Mouse (Mus musculus) limb, embryonic 14.5 days (tissue): ENCODE measurements around the gene Lpo. TPM values are rescaled to one million over a fixed set of nuclear protein-coding genes. Genes with fewer than 3 reads are reported as not detected.

Source experiments
- ATAC-seq: fragments of 200-750 bp; cut with Nextera tagmentation; 2 replicates; pipeline ENCODE4 v1.8.0; 2017; ENCODE audit warnings: low read depth, moderate number of reproducible peaks, moderate TSS enrichment; ENCODE audit not compliant: low FRiP score
- DNase-seq: peaks from one replicate; pipeline ENCODE4 v3.0.0-alpha.2; 2015; ENCODE audit warnings: low spot score
- H3K27ac ChIP-seq: fragments of 300-500 bp; sonication (generic); replicated peaks from 2 replicates; pipeline ENCODE4 v1.5.1; 2014; ENCODE audit warnings: low read depth, mild to moderate bottlenecking, low read length, moderate library complexity, mixed read lengths
- H3K27me3 ChIP-seq: fragments of 300-500 bp; sonication (generic); 2 replicates; pipeline ENCODE4 v1.6.1; 2014; ENCODE audit warnings: low read length, mixed read lengths; ENCODE audit not compliant: control insufficient read depth, insufficient read depth
- H3K36me3 ChIP-seq: fragments of 300-500 bp; sonication (generic); 2 replicates; pipeline ENCODE4 v1.6.1; 2014; ENCODE audit warnings: mild to moderate bottlenecking, low read length, moderate library complexity, mixed read lengths; ENCODE audit not compliant: control insufficient read depth, insufficient read depth
- H3K4me1 ChIP-seq: fragments of 300-500 bp; sonication (generic); 2 replicates; pipeline ENCODE4 v1.6.1; 2014; ENCODE audit warnings: antibody characterized with exemption, low read length, mixed read lengths; ENCODE audit not compliant: control insufficient read depth, insufficient read depth
- H3K4me2 ChIP-seq: fragments of 300-500 bp; sonication (generic); replicated peaks from 2 replicates; pipeline ENCODE4 v1.6.1; 2014; ENCODE audit warnings: low read depth, mild to moderate bottlenecking, low read length, moderate library complexity; ENCODE audit not compliant: severe bottlenecking
- H3K4me3 ChIP-seq: fragments of 300-500 bp; sonication (generic); replicated peaks from 2 replicates; pipeline ENCODE4 v1.5.1; 2014; ENCODE audit warnings: low read length
- H3K9ac ChIP-seq: fragments of 300-500 bp; sonication (generic); 2 replicates; pipeline ENCODE4 v1.6.1; 2014; ENCODE audit warnings: mild to moderate bottlenecking, low read depth, low read length, moderate library complexity; ENCODE audit not compliant: severe bottlenecking
- H3K9me3 ChIP-seq: fragments of 300-500 bp; sonication (generic); 2 replicates; pipeline ENCODE4 v1.6.1; 2016; ENCODE audit warnings: low read length; ENCODE audit not compliant: control insufficient read depth
- POLR2A ChIP-seq: fragments of 200-500 bp; IDR thresholded peaks from 2 replicates; pipeline ENCODE4 v1.8.0; 2012; ENCODE audit warnings: inconsistent platforms, mild to moderate bottlenecking, moderate library complexity, borderline replicate concordance; ENCODE audit not compliant: insufficient read depth, insufficient read length; ENCODE audit errors: extremely low read depth
- WGBS: fragments of 180-500 bp; shearing (Covaris S2); extraction: QIAGEN DNeasy Blood & Tissue Kit; methylation state at CpG from one replicate; pipeline ENCODE4 v1.1.7; 2014; 5-methylcytosine and 5-hydroxymethylcytosine counted together
- polyA plus RNA-seq, 2 experiments: library from polyadenylated mRNA; depleted of rRNA in 1 of 2; stranded (reverse) in 1 of 2; unstranded in 1 of 2; fragments of >200 nt; fragmentation: Nextera tagmentation in 1 of 2; extraction: Ambion mirVana in 1 of 2; gene quantifications; 2 replicates each; pipeline versions ENCODE4 v1.2.1 to v1.2.3; 2012 to 2014

Lpo gene
- polyA plus RNA-seq, 2 experiments, result 0.04 TPM; not detected in 1

GRCm38 (mm10) chr11:87761806-87762701 lies 66.0 kb downstream of the Lpo start:
- 66% methylated on average over 14 of the region's 14 CpGs for WGBS
- no peak for ATAC-seq

GRCm38 (mm10) chr11:87761181-87761721 lies 66.8 kb downstream of the Lpo start:
- Histone ChIP-seq H3K36me3 (no peaks in the 10 kb centered on the region), H3K27ac (no peak overlapping the region), H3K9ac (no peak overlapping the region), H3K4me3 (no peak overlapping the region), H3K9me3 (no peaks in the 10 kb centered on the region), H3K4me1 (peaks cover 12% of the 10 kb centered on the region), H3K4me2 (no peak overlapping the region), H3K27me3 (peaks cover 56% of the 10 kb centered on the region)
- DNase-seq, result no peak
- WGBS, result 56% methylated on average over 11 of the region's 11 CpGs
- TF ChIP-seq POLR2A, result no peak
- no peak for ATAC-seq

More at GRCm38 (mm10) chr11:87761806-87762701, 66.0 kb downstream of the Lpo start:
- no peak overlapping the region for H3K4me3 ChIP-seq
- peaks cover 12% of the 10 kb centered on the region for H3K4me1 ChIP-seq
- H3K27me3 ChIP-seq, result peaks cover 56% of the 10 kb centered on the region
- no peaks in the 10 kb centered on the region for H3K36me3 ChIP-seq
- no peak for TF ChIP-seq POLR2A
- no peak for DNase-seq
- H3K9ac ChIP-seq, result no peak overlapping the region
- H3K9me3 ChIP-seq, result no peaks in the 10 kb centered on the region
- H3K27ac ChIP-seq, result no peak overlapping the region
- H3K4me2 ChIP-seq, result no peak overlapping the region

- TF ChIP-seq POLR2A, result no peak
- Histone ChIP-seq H3K36me3 (no peaks in the 10 kb centered on the region), H3K27ac (no peak within 1 kb of the TSS), H3K4me1 (peaks cover 12% of the 10 kb centered on the region), H3K9me3 (no peaks in the 10 kb centered on the region), H3K4me3 (no peak within 1 kb of the TSS), H3K27me3 (peaks cover 55% of the 10 kb centered on the region), H3K9ac (no peak within 1 kb of the TSS), H3K4me2 (no peak within 1 kb of the TSS)
- DNase-seq (no peak), ATAC-seq (no peak)
- 7% methylated on average over 22 of the region's 23 CpGs for WGBS
Measured at GRCm38 (mm10) chr11:87760301-87761081, 67.6 kb downstream of the Lpo start, which contains the start of gene Tspoap1. TSS of gene Tspoap1 (plus strand) at chr11:87760541.

GRCm38 (mm10) chr11:87759609-87760005 lies 68.5 kb downstream of the Lpo start:
- WGBS, result 2% methylated on average over 3 of the region's 3 CpGs
- H3K27ac ChIP-seq, result no peak overlapping the region
- H3K4me2 ChIP-seq, result no peak overlapping the region
- peaks cover 11% of the 10 kb centered on the region for H3K4me1 ChIP-seq
- no peak overlapping the region for H3K4me3 ChIP-seq
- no peaks in the 10 kb centered on the region for H3K9me3 ChIP-seq
- DNase-seq, result no peak
- ATAC-seq, result no peak
- TF ChIP-seq POLR2A, result no peak
- peaks cover 47% of the 10 kb centered on the region for H3K27me3 ChIP-seq
- H3K9ac ChIP-seq, result no peak overlapping the region
- H3K36me3 ChIP-seq, result no peaks in the 10 kb centered on the region

- Histone ChIP-seq H3K36me3 (no peaks in the 10 kb centered on the region), H3K9me3 (no peaks in the 10 kb centered on the region), H3K4me2 (no peak overlapping the region), H3K4me1 (peaks cover 6% of the 10 kb centered on the region), H3K27me3 (peaks cover 41% of the 10 kb centered on the region), H3K4me3 (no peak overlapping the region), H3K9ac (no peak overlapping the region), H3K27ac (no peak overlapping the region)
- ATAC-seq (no peak), DNase-seq (no peak)
- WGBS, result 70% methylated on average over 4 of the region's 4 CpGs
- no peak for TF ChIP-seq POLR2A
Measured at GRCm38 (mm10) chr11:87758957-87759608, 69.0 kb downstream of the Lpo start.
